Mouse (Mus musculus) olfactory bulb, adult 2 months (tissue): ENCODE data around the gene Rab25.

Experiments used
- CTCF ChIP-seq: fragments of 200-500 bp; IDR thresholded peaks from 2 replicates; pipeline ENCODE4 v1.5.1; 2012; ENCODE audit warnings: low read depth, mild to moderate bottlenecking, low read length, moderate library complexity; ENCODE audit not compliant: insufficient read depth
- POLR2A ChIP-seq: fragments of 200-500 bp; IDR thresholded peaks from 2 replicates; pipeline ENCODE4 v1.6.1; 2012; ENCODE audit warnings: mild to moderate bottlenecking, low read depth, low read length, moderate library complexity; ENCODE audit not compliant: insufficient read depth

- no peak for TF ChIP-seq CTCF
- no peak for TF ChIP-seq POLR2A
Observed at GRCm38 (mm10) chr3:88512896-88513545, 35.1 kb downstream of the Rab25 start.
